Mouse (Mus musculus) heart, embryonic 14.5 days (tissue): ENCODE data around the gene Hcn2. TPM values are rescaled to one million over a fixed set of nuclear protein-coding genes. Genes with fewer than 3 reads are reported as not detected.

Experiments
- ATAC-seq: fragments of 200-750 bp; cut with Nextera tagmentation; 2 replicates; pipeline ENCODE4 v1.8.0; 2017; ENCODE audit warnings: low read depth, moderate TSS enrichment; ENCODE audit not compliant: insufficient number of reproducible peaks, insufficient read depth, low FRiP score
- H3K27ac ChIP-seq, 2 experiments: fragments of 200-500 bp in 1 of 2; fragments of 300-500 bp in 1 of 2; sonication (generic) in 1 of 2; replicated peaks in 1 of 2; 2 replicates each; pipeline ENCODE4 v1.5.1; 2012 to 2014; ENCODE audit warnings: low read depth in 2 of 2, low read length in 2 of 2, control low read depth in 1 of 2, mild to moderate bottlenecking in 1 of 2, mixed read lengths in 1 of 2; ENCODE audit not compliant: control insufficient read depth in 1 of 2, insufficient read depth in 1 of 2
- H3K27me3 ChIP-seq: fragments of 300-500 bp; sonication (generic); 2 replicates; pipeline ENCODE4 v1.6.1; 2014; ENCODE audit warnings: mild to moderate bottlenecking, low read length, control low read depth; ENCODE audit not compliant: control insufficient read depth, insufficient read depth
- H3K36me3 ChIP-seq: fragments of 300-500 bp; sonication (generic); 2 replicates; pipeline ENCODE4 v1.6.1; 2014; ENCODE audit warnings: mild to moderate bottlenecking, control low read depth, low read length, mixed read lengths; ENCODE audit not compliant: control insufficient read depth, insufficient read depth
- H3K4me1 ChIP-seq, 2 experiments: fragments of 200-500 bp in 1 of 2; fragments of 300-500 bp in 1 of 2; sonication (generic) in 1 of 2; 2 replicates each; pipeline ENCODE4 v1.6.1; 2012 to 2014; ENCODE audit warnings: low read length in 2 of 2, control low read depth in 1 of 2, mixed read lengths in 1 of 2; ENCODE audit not compliant: control insufficient read depth in 2 of 2, insufficient read depth in 2 of 2
- H3K4me2 ChIP-seq: fragments of 300-500 bp; sonication (generic); 2 replicates; pipeline ENCODE4 v1.6.1; 2014; ENCODE audit warnings: mild to moderate bottlenecking, low read length
- H3K4me3 ChIP-seq, 2 experiments: fragments of 200-500 bp in 1 of 2; fragments of 300-500 bp in 1 of 2; sonication (generic) in 1 of 2; 2 replicates each; pipeline ENCODE4 v1.5.1; 2012 to 2014; ENCODE audit warnings: low read length in 2 of 2, mild to moderate bottlenecking in 2 of 2, control low read depth in 1 of 2, low read depth in 1 of 2, moderate library complexity in 1 of 2; ENCODE audit not compliant: control insufficient read depth in 1 of 2, insufficient read depth in 1 of 2
- H3K9ac ChIP-seq: fragments of 300-500 bp; sonication (generic); 2 replicates; pipeline ENCODE4 v1.6.1; 2014; ENCODE audit warnings: mild to moderate bottlenecking, low read length
- H3K9me3 ChIP-seq: fragments of 300-500 bp; sonication (generic); 2 replicates; pipeline ENCODE4 v1.6.1; 2016; ENCODE audit warnings: low read length, control low read depth; ENCODE audit not compliant: control insufficient read depth
- WGBS: fragments of 180-500 bp; shearing (Covaris S2); extraction: QIAGEN DNeasy Blood & Tissue Kit; methylation state at CpG from one replicate; pipeline ENCODE4 v1.1.7; 2014; 5-methylcytosine and 5-hydroxymethylcytosine counted together
- polyA plus RNA-seq: library from polyadenylated mRNA; unstranded; fragments of >200 nt; fragmentation: Nextera tagmentation; extraction: Ambion mirVana; gene quantifications from 2 replicates; pipeline ENCODE4 v1.2.1, GENCODE M21; 2014

Hcn2 gene
- polyA plus RNA-seq, 1 experiment from 2014 or later, result 0.05 TPM

DNA sequence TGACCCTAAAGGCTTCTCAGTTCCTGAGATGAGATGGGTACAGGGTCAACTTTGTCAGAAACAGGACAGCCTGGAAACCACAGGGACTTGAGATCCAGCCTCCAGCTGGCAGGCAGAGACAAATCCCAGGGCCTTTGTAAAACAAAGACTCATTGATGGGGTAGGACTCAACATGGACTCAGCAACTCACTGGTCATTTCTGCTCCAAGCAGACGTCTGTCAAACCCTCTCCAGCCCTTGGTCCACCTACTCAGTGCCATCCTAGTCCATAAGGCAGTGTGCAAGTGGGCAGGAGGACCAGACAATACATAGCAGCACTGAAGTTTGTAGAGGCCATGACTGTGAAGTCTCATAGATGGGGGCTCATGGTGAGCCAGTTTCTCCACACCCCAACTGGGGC lies 3.3 kb upstream of the Hcn2 start:
- Histone ChIP-seq H3K9me3 (no peaks in the 10 kb centered on the region), H3K4me3 (no peak overlapping the region), H3K9ac (no peak overlapping the region), H3K4me1 (peaks cover 15 to 38% of the 10 kb centered on the region in 2 experiments), H3K36me3 (peaks cover 41% of the 10 kb centered on the region), H3K27ac (no peak overlapping the region), H3K27me3 (peaks cover 38% of the 10 kb centered on the region), H3K4me2 (no peak overlapping the region)
- 25% methylated on average over 1 of the region's 1 CpGs for WGBS
- ATAC-seq, result no peak

GRCm38 (mm10) chr10:79714996-79715395 lies 1.4 kb upstream of the Hcn2 start:
- Histone ChIP-seq H3K4me2 (no peak overlapping the region), H3K27me3 (peaks cover 53% of the 10 kb centered on the region), H3K9ac (no peak overlapping the region), H3K36me3 (peaks cover 22% of the 10 kb centered on the region), H3K4me3 (no peak overlapping the region), H3K27ac (no peak overlapping the region), H3K9me3 (no peaks in the 10 kb centered on the region), H3K4me1 (peaks cover 4 to 20% of the 10 kb centered on the region in 2 experiments; a peak in 3 of 4 replicates)
- ATAC-seq, result no peak
- WGBS, result 71% methylated on average over 4 of the region's 4 CpGs

DNA sequence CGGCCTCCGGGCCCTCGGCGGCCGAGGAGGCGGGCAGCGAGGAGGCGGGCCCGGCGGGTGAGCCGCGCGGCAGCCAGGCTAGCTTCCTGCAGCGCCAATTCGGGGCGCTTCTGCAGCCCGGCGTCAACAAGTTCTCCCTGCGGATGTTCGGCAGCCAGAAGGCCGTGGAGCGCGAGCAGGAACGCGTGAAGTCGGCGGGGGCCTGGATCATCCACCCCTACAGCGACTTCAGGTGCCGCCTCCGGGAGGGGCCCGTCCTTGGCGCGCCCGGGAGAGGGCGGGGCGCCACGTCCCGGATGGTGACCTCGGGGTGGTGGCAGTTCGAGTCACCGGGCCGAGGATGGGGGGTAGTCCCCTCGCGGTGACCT lies 538 bp downstream of the Hcn2 start:
- H3K27ac ChIP-seq, result no peak overlapping the region
- ATAC-seq, result no peak
- peaks cover 3 to 20% of the 10 kb centered on the region in 2 experiments; a peak in 3 of 4 replicates for H3K4me1 ChIP-seq
- H3K36me3 ChIP-seq, result peaks cover 2% of the 10 kb centered on the region
- H3K27me3 ChIP-seq, result peaks cover 60% of the 10 kb centered on the region
- H3K9ac ChIP-seq, result peak overlapping the region; percentile 34; the same call in 1 of the 2 replicates
- WGBS, result under 1% methylated on average over 32 of the region's 44 CpGs
- H3K4me3 ChIP-seq, result peak overlapping the region; percentile 54 to 67
- H3K4me2 ChIP-seq, result peak overlapping the region; percentile 91
- no peaks in the 10 kb centered on the region for H3K9me3 ChIP-seq

GRCm38 (mm10) chr10:79717640-79718357 lies 1.4 kb downstream of the Hcn2 start:
- peaks cover 0 to 17% of the 10 kb centered on the region in 2 experiments; a peak in 3 of 4 replicates for H3K4me1 ChIP-seq
- H3K36me3 ChIP-seq, result no peaks in the 10 kb centered on the region
- peak overlapping the region in 1 of 2 experiments; percentile 67; a peak in 2 of 4 replicates for H3K4me3 ChIP-seq
- ATAC-seq, result no peak
- peaks cover 60% of the 10 kb centered on the region for H3K27me3 ChIP-seq
- H3K27ac ChIP-seq, result no peak overlapping the region
- H3K9me3 ChIP-seq, result no peaks in the 10 kb centered on the region
- 5% methylated on average over 43 of the region's 43 CpGs for WGBS
- peak overlapping the region; percentile 91 for H3K4me2 ChIP-seq
- H3K9ac ChIP-seq, result no peak overlapping the region

DNA sequence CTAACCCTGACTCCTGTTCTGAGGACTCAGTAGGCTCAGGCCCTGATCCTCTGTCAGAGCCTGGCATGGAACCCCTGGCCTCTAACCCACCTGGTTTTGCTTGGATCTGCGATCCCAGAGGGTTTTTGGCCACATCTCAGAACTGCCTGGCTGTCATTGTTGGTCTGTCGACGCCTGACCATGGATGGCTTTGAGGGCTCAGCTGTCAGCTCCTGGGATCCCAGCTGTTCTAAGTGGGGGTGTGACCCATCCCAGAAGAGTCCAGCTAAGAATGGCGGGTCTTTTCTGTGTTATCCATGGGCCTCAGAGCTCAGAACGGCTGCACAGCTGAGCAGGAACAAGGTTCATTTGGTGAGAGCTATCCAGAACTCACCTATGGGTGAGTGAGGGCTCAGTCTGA lies 4.7 kb downstream of the Hcn2 start:
- Histone ChIP-seq H3K4me3 (no peak overlapping the region), H3K9me3 (no peaks in the 10 kb centered on the region), H3K4me1 (peaks cover 4 to 23% of the 10 kb centered on the region in 2 experiments; a peak in 3 of 4 replicates), H3K36me3 (no peaks in the 10 kb centered on the region), H3K27ac (no peak overlapping the region), H3K4me2 (no peak overlapping the region), H3K27me3 (peaks cover 41% of the 10 kb centered on the region), H3K9ac (no peak overlapping the region)
- no peak for ATAC-seq
- 54% methylated on average over 5 of the region's 5 CpGs for WGBS

- Histone ChIP-seq H3K9ac (no peak overlapping the region), H3K27me3 (peaks cover 23% of the 10 kb centered on the region), H3K4me2 (no peak overlapping the region), H3K36me3 (no peaks in the 10 kb centered on the region), H3K9me3 (no peaks in the 10 kb centered on the region), H3K4me1 (peaks cover 4 to 8% of the 10 kb centered on the region in 2 experiments; a peak in 2 of 4 replicates), H3K27ac (no peak overlapping the region), H3K4me3 (no peak overlapping the region)
- ATAC-seq, result no peak
- WGBS, result 66% methylated on average over 6 of the region's 6 CpGs
Measured at GRCm38 (mm10) chr10:79723047-79723446, 6.6 kb downstream of the Hcn2 start.

GRCm38 (mm10) chr10:79723692-79724091 lies 7.3 kb downstream of the Hcn2 start:
- Histone ChIP-seq H3K4me1 (peaks cover 4 to 8% of the 10 kb centered on the region in 2 experiments; a peak in 2 of 4 replicates), H3K4me2 (no peak overlapping the region), H3K9me3 (no peaks in the 10 kb centered on the region), H3K9ac (no peak overlapping the region), H3K27ac (no peak overlapping the region), H3K27me3 (peaks cover 16% of the 10 kb centered on the region), H3K36me3 (no peaks in the 10 kb centered on the region), H3K4me3 (no peak overlapping the region)
- WGBS, result 61% methylated on average over 7 of the region's 7 CpGs
- ATAC-seq, result no peak
